Mouse (Mus musculus): ENCODE results near the gene Hadh. TPM values are rescaled to one million over a fixed set of nuclear protein-coding genes. Genes with fewer than 3 reads are reported as not detected.

Hadh gene
- polyA plus RNA-seq, 1 experiment from 2014 or later, result 172 TPM

- Histone ChIP-seq H3K9me3 (ENCODE audit: control insufficient read depth, low read length) (no peaks in the 10 kb centered on the region), H3K4me1 (replicated peaks; ENCODE audit: control insufficient read depth, insufficient read depth) (no peaks in the 10 kb centered on the region), H3K9ac (ENCODE audit: low read length) (no peak overlapping the region), H3K4me2 (replicated peaks; ENCODE audit: low read depth) (no peak overlapping the region), H3K27ac (replicated peaks) (no peak overlapping the region), H3K36me3 (ENCODE audit: control insufficient read depth, insufficient read depth, low read length) (peaks cover 14% of the 10 kb centered on the region; the same call in 1 of the 2 replicates), H3K4me3 (ENCODE audit: low read depth, low read length) (no peak overlapping the region), H3K27me3 (ENCODE audit: control insufficient read depth, insufficient read depth, low read length) (no peaks in the 10 kb centered on the region)
- 67% methylated on average over 19 of the region's 19 CpGs for WGBS
- ATAC-seq (ENCODE audit: low FRiP score, low TSS enrichment) (peak; percentile 82), DNase-seq (ENCODE audit: low spot score) (peak; percentile 85)
- TF ChIP-seq EP300 (optimal IDR thresholded peaks at IDR 0.05) (no peak), CTCF (IDR thresholded peaks at IDR 0.05; ENCODE audit: low read depth) (peak; percentile 94)
Measured at GRCm38 (mm10) chr3:131237785-131238633, 33.9 kb downstream of the Hadh start.

GRCm38 (mm10) chr3:131237061-131237460 lies 34.8 kb downstream of the Hadh start:
- no peak overlapping the region for H3K27ac ChIP-seq (replicated peaks)
- H3K4me2 ChIP-seq (replicated peaks; ENCODE audit: low read depth), result no peak overlapping the region
- 82% methylated on average over 6 of the region's 6 CpGs for WGBS
- no peak overlapping the region for H3K9ac ChIP-seq (ENCODE audit: low read length)
- H3K4me1 ChIP-seq (replicated peaks; ENCODE audit: control insufficient read depth, insufficient read depth), result no peaks in the 10 kb centered on the region
- ATAC-seq (ENCODE audit: low FRiP score, low TSS enrichment), result no peak
- TF ChIP-seq CTCF (IDR thresholded peaks at IDR 0.05; ENCODE audit: low read depth) (no peak), EP300 (optimal IDR thresholded peaks at IDR 0.05) (no peak)
- no peak overlapping the region for H3K4me3 ChIP-seq (ENCODE audit: low read depth, low read length)
- peaks cover 15% of the 10 kb centered on the region for H3K36me3 ChIP-seq (ENCODE audit: control insufficient read depth, insufficient read depth, low read length)
- no peaks in the 10 kb centered on the region for H3K27me3 ChIP-seq (ENCODE audit: control insufficient read depth, insufficient read depth, low read length)
- DNase-seq (ENCODE audit: low spot score), result no peak
- no peaks in the 10 kb centered on the region for H3K9me3 ChIP-seq (ENCODE audit: control insufficient read depth, low read length)

GRCm38 (mm10) chr3:131228083-131228482 lies 43.8 kb downstream of the Hadh start:
- no peaks in the 10 kb centered on the region for H3K27me3 ChIP-seq (ENCODE audit: control insufficient read depth, insufficient read depth, low read length)
- H3K36me3 ChIP-seq (ENCODE audit: control insufficient read depth, insufficient read depth, low read length), result peaks cover 4% of the 10 kb centered on the region; the same call in 1 of the 2 replicates
- WGBS, result 79% methylated on average over 6 of the region's 6 CpGs
- DNase-seq (ENCODE audit: low spot score), result no peak
- H3K9ac ChIP-seq (ENCODE audit: low read length), result no peak overlapping the region
- no peaks in the 10 kb centered on the region for H3K9me3 ChIP-seq (ENCODE audit: control insufficient read depth, low read length)
- H3K4me1 ChIP-seq (replicated peaks; ENCODE audit: control insufficient read depth, insufficient read depth), result no peaks in the 10 kb centered on the region
- H3K27ac ChIP-seq (replicated peaks), result no peak overlapping the region
- no peak for ATAC-seq (ENCODE audit: low FRiP score, low TSS enrichment)
- no peak for TF ChIP-seq EP300 (optimal IDR thresholded peaks at IDR 0.05)
- TF ChIP-seq CTCF (IDR thresholded peaks at IDR 0.05; ENCODE audit: low read depth), result peak; percentile 58
- H3K4me2 ChIP-seq (replicated peaks; ENCODE audit: low read depth), result no peak overlapping the region
- no peak overlapping the region for H3K4me3 ChIP-seq (ENCODE audit: low read depth, low read length)

- no peaks in the 10 kb centered on the region for H3K9me3 ChIP-seq (ENCODE audit: control insufficient read depth, low read length)
- no peak overlapping the region for H3K27ac ChIP-seq (replicated peaks)
- no peaks in the 10 kb centered on the region for H3K27me3 ChIP-seq (ENCODE audit: control insufficient read depth, insufficient read depth, low read length)
- no peak overlapping the region for H3K4me3 ChIP-seq (ENCODE audit: low read depth, low read length)
- no peak overlapping the region for H3K4me2 ChIP-seq (replicated peaks; ENCODE audit: low read depth)
- H3K9ac ChIP-seq (ENCODE audit: low read length), result no peak overlapping the region
- 87% methylated on average over 14 of the region's 14 CpGs for WGBS
- no peaks in the 10 kb centered on the region for H3K4me1 ChIP-seq (replicated peaks; ENCODE audit: control insufficient read depth, insufficient read depth)
- TF ChIP-seq CTCF (IDR thresholded peaks at IDR 0.05; ENCODE audit: low read depth), result no peak
- TF ChIP-seq EP300 (optimal IDR thresholded peaks at IDR 0.05), result no peak
- DNase-seq (ENCODE audit: low spot score) (no peak), ATAC-seq (ENCODE audit: low FRiP score, low TSS enrichment) (no peak)
- H3K36me3 ChIP-seq (ENCODE audit: control insufficient read depth, insufficient read depth, low read length), result no peaks in the 10 kb centered on the region
Measured at GRCm38 (mm10) chr3:131218636-131219390, 53.1 kb downstream of the Hadh start.

- no peak overlapping the region for H3K4me2 ChIP-seq (replicated peaks; ENCODE audit: low read depth)
- no peak overlapping the region for H3K4me3 ChIP-seq (ENCODE audit: low read depth, low read length)
- no peak overlapping the region for H3K27ac ChIP-seq (replicated peaks)
- WGBS, result 66% methylated on average over 9 of the region's 9 CpGs
- no peak overlapping the region for H3K9ac ChIP-seq (ENCODE audit: low read length)
- DNase-seq (ENCODE audit: low spot score) (peak; percentile 38), ATAC-seq (ENCODE audit: low FRiP score, low TSS enrichment) (no peak)
- no peaks in the 10 kb centered on the region for H3K36me3 ChIP-seq (ENCODE audit: control insufficient read depth, insufficient read depth, low read length)
- TF ChIP-seq EP300 (optimal IDR thresholded peaks at IDR 0.05) (no peak), CTCF (IDR thresholded peaks at IDR 0.05; ENCODE audit: low read depth) (peak; percentile 70)
- no peaks in the 10 kb centered on the region for H3K4me1 ChIP-seq (replicated peaks; ENCODE audit: control insufficient read depth, insufficient read depth)
- no peaks in the 10 kb centered on the region for H3K9me3 ChIP-seq (ENCODE audit: control insufficient read depth, low read length)
- H3K27me3 ChIP-seq (ENCODE audit: control insufficient read depth, insufficient read depth, low read length), result no peaks in the 10 kb centered on the region
Measured at GRCm38 (mm10) chr3:131214841-131215240, 57.1 kb downstream of the Hadh start.
